In genomic region chr19:12500124-12500523, GRCm38 (mm10) we compare ENCODE assay signal across 8 mouse cellular contexts. TPM values are rescaled to one million over a fixed set of nuclear protein-coding genes. Genes with fewer than 3 reads are reported as not detected.
DNase-seq lines count a peak whose midpoint lies in the region; ATAC-seq and TF ChIP-seq lines count a peak whose summit lies in the region.

No protein-coding gene starts in this region.

- no peaks in the 10 kb centered on the region for H3K4me1 ChIP-seq in kidney, adult 2 months (ENCODE audit: control insufficient read depth, insufficient read depth, low read length)
- no peaks in the 10 kb centered on the region; the same call in 1 of the 2 replicates for H3K4me1 ChIP-seq in heart, adult 2 months (ENCODE audit: control insufficient read depth, insufficient read depth, low read length)

- peak overlapping the region; percentile 36; the same call in 1 of the 2 replicates for H3K27ac ChIP-seq in kidney, adult 2 months (ENCODE audit: insufficient read depth, low read depth, low read length)
- H3K27ac ChIP-seq in heart, adult 2 months: peak overlapping the region; percentile 77

- peak; percentile 60 for DNase-seq in kidney, adult 2 months
- no peak for DNase-seq in kidney, postnatal 14 days
- DNase-seq in embryo, embryonic 10.5 days (ENCODE audit: low spot score): peak; percentile 65
- peak; percentile 63 to 64 for DNase-seq in heart, adult 2 months
- DNase-seq in kidney, postnatal 10 days: peak; percentile 67
- peak; percentile 71 for DNase-seq in lung, postnatal 10 days
- DNase-seq in right cerebral cortex, postnatal 36 days (ENCODE audit: low spot score in 2 of 2): peak; percentile 71 to 85

- no peak overlapping the region for H3K9ac ChIP-seq in heart, adult 2 months (ENCODE audit: low read depth, low read length)

- H3K79me2 ChIP-seq in heart, adult 2 months (replicated peaks; ENCODE audit: control insufficient read depth, insufficient read depth, low read length): no peaks in the 10 kb centered on the region

- no peak for ATAC-seq in inflammation-experienced regulatory T-cells, adult 6 months

- 23% methylated on average over 3 of the region's 3 CpGs for WGBS in kidney, adult 2 months
- 28% methylated on average over 3 of the region's 3 CpGs for WGBS in heart, adult 2 months

- intact Hi-C loops in heart, adult 2 months (cut with DNase I): loop anchor here (5.0 kb wide), 2 partner anchors 33 to 68 kb away; no protein-coding TSS in a partner anchor

- TF ChIP-seq CTCF in kidney, adult 2 months (conservative IDR thresholded peaks at IDR 0.05; ENCODE audit: insufficient read depth, insufficient read length, low read depth, low read length): no peak
- TF ChIP-seq CTCF in heart, adult 2 months (IDR thresholded peaks at IDR 0.05): no peak

- TF ChIP-seq POLR2A in kidney, adult 2 months (IDR thresholded peaks at IDR 0.05; ENCODE audit: low read depth, low read length): no peak
- no peak; the same call in none of the 2 replicates for TF ChIP-seq POLR2A in heart, adult 2 months (IDR thresholded peaks at IDR 0.05; ENCODE audit: insufficient read depth, low read depth, low read length)

- peak overlapping the region; percentile 33; the same call in 1 of the 2 replicates for H3K4me3 ChIP-seq in kidney, adult 2 months (ENCODE audit: insufficient read depth, low read depth, low read length)
- peak overlapping the region; percentile 63; the same call in 1 of the 2 replicates for H3K4me3 ChIP-seq in heart, adult 2 months

- no peak for TF ChIP-seq EP300 in heart, adult 2 months (IDR thresholded peaks at IDR 0.05; ENCODE audit: insufficient read depth, low read depth, low read length)

- H3K27me3 ChIP-seq in kidney, adult 2 months (replicated peaks; ENCODE audit: control insufficient read depth, insufficient read depth, low read length): no peaks in the 10 kb centered on the region
- H3K27me3 ChIP-seq in heart, adult 2 months (ENCODE audit: control insufficient read depth, insufficient read depth, low read length): peaks cover 6% of the 10 kb centered on the region

- no peaks in the 10 kb centered on the region for H3K36me3 ChIP-seq in kidney, adult 2 months (ENCODE audit: control insufficient read depth, insufficient read depth, low read length)
- H3K36me3 ChIP-seq in heart, adult 2 months (ENCODE audit: control insufficient read depth, insufficient read depth, low read length): no peaks in the 10 kb centered on the region; the same call in 1 of the 2 replicates

RNA-seq across cellular contexts. Expression of gene Dtx4, which starts 1.1 kb away (rescaled TPM):
- 10.6 and 11.3 TPM in 2 replicates for polyA plus RNA-seq in kidney, adult 2 months (2012; rRNA removed)
- 1 to 10 TPM; 5.7 to 6.2 TPM for total RNA-seq in heart, adult 2 months (2021)
- 3.7 and 5.0 TPM in 2 replicates for polyA plus RNA-seq in heart, adult 2 months (2012; rRNA removed)
- 10 to 100 TPM in 2 of 3 experiments, under 1 TPM in 1; 0.96 to 13.7 (median 11.0) TPM for polyA plus RNA-seq in inflammation-experienced regulatory T-cells, adult 6 months (2017; shearing (Covaris generic))

RNA-seq across cellular contexts. Expression of gene Mpeg1, which starts 39.5 kb away (rescaled TPM):
- polyA plus RNA-seq in kidney, adult 2 months (2012; rRNA removed): 3.8 and 7.4 TPM in 2 replicates
- 1 to 10 TPM; 7.4 to 8.0 TPM for total RNA-seq in heart, adult 2 months (2021)
- polyA plus RNA-seq in heart, adult 2 months (2012; rRNA removed): 3.5 and 4.3 TPM in 2 replicates
- under 1 TPM in 2 of 3 experiments, not detected in 1; 0.17 to 0.97 TPM for polyA plus RNA-seq in inflammation-experienced regulatory T-cells, adult 6 months (2017; shearing (Covaris generic))

RNA-seq across cellular contexts. Expression of gene Fam111a, which starts 45.4 kb away (rescaled TPM):
- polyA plus RNA-seq in kidney, adult 2 months (2012; rRNA removed): 0.45 and 1.4 TPM in 2 replicates
- total RNA-seq in heart, adult 2 months (2021): 1 to 10 TPM; 4.4 to 4.7 TPM
- 1.5 and 2.7 TPM in 2 replicates for polyA plus RNA-seq in heart, adult 2 months (2012; rRNA removed)
- 10 to 100 TPM; 38.8 to 73.2 (median 42.7) TPM for polyA plus RNA-seq in inflammation-experienced regulatory T-cells, adult 6 months (2017; shearing (Covaris generic))

Comparison
In these comparisons a context has a peak if more than half of its experiments do, and no peak if none do; other contexts are left out.
1. RNA of gene Fam111a, which starts 45.4 kb away (polyA plus RNA-seq): 38.8 to 73.2 TPM in inflammation-experienced regulatory T-cells, adult 6 months; 1.5 to 2.7 TPM in heart, adult 2 months and 0.45 to 1.4 TPM in kidney, adult 2 months; every median in the first group is over 10 times any median in the second.